12 mouse cellular contexts compared by ENCODE assay signal in genomic region chr11:102051954-102052353, GRCm38 (mm10). TPM values are rescaled to one million over a fixed set of nuclear protein-coding genes. Genes with fewer than 3 reads are reported as not detected.
DNase-seq lines count a peak whose midpoint lies in the region; ATAC-seq and TF ChIP-seq lines count a peak whose summit lies in the region.
"Had no signal": no experiment of that assay in that cellular context is flagged by ENCODE, and none has a peak within 500 bp of the region (broad histone marks: within the 10 kb centered on the region; RNA-seq: fewer than 3 reads in every experiment).

No protein-coding gene starts in this region.

- 0 out of 2 replicates have a peak, but pooled peaks cover under 1% of the 10 kb centered on the region for H3K36me3 ChIP-seq in hindbrain, embryonic 13.5 days
- H3K36me3 ChIP-seq in hindbrain, postnatal 0 days (ENCODE audit: insufficient read depth, low read length): no peaks in the 10 kb centered on the region
- no peaks in the 10 kb centered on the region for H3K36me3 ChIP-seq in heart, embryonic 15.5 days
- H3K36me3 ChIP-seq in liver, embryonic 13.5 days: no peaks in the 10 kb centered on the region
- H3K36me3 ChIP-seq: forebrain, embryonic 15.5 days had no signal

- no peak for TF ChIP-seq CTCF in hindbrain, postnatal 0 days (IDR thresholded peaks at IDR 0.05; ENCODE audit: low read depth)

- DNase-seq in hindbrain, postnatal 0 days (ENCODE audit: low spot score): no peak
- peak; percentile 98 for DNase-seq in heart, adult 11 months
- no peak for DNase-seq in liver, embryonic 13.5 days
- DNase-seq in cerebellum, adult 18-20 months: no peak
- DNase-seq in frontal cortex, postnatal 36 days (ENCODE audit: low spot score in 2 of 2): no peak
- DNase-seq: cerebellum, postnatal 36 days had no signal

- H3K27me3 ChIP-seq in hindbrain, embryonic 13.5 days: no peaks in the 10 kb centered on the region
- no peaks in the 10 kb centered on the region for H3K27me3 ChIP-seq in hindbrain, postnatal 0 days (ENCODE audit: insufficient read depth, low read length)
- H3K27me3 ChIP-seq in heart, embryonic 15.5 days: no peaks in the 10 kb centered on the region
- H3K27me3 ChIP-seq in liver, embryonic 13.5 days: peaks cover 23% of the 10 kb centered on the region; the same call in 1 of the 2 replicates
- H3K27me3 ChIP-seq: forebrain, embryonic 15.5 days had no signal

- H3K4me2 ChIP-seq in hindbrain, embryonic 13.5 days: no peak overlapping the region
- no peak overlapping the region for H3K4me2 ChIP-seq in hindbrain, postnatal 0 days (ENCODE audit: low read depth, low read length)
- H3K4me2 ChIP-seq in heart, embryonic 15.5 days: no peak overlapping the region
- H3K4me2 ChIP-seq in liver, embryonic 13.5 days: no peak overlapping the region
- H3K4me2 ChIP-seq: forebrain, embryonic 15.5 days had no signal

- H3K9ac ChIP-seq in hindbrain, embryonic 13.5 days: 0 out of 2 replicates have a peak overlapping the region, but pooled peaks have one; percentile 29
- H3K9ac ChIP-seq in hindbrain, postnatal 0 days (replicated peaks; ENCODE audit: low read length): no peak overlapping the region
- no peak overlapping the region for H3K9ac ChIP-seq in heart, embryonic 15.5 days
- no peak overlapping the region for H3K9ac ChIP-seq in liver, embryonic 13.5 days
- H3K9ac ChIP-seq: forebrain, embryonic 15.5 days had no signal

- ATAC-seq in hindbrain, embryonic 13.5 days (ENCODE audit: low FRiP score): no peak
- no peak for ATAC-seq in hindbrain, postnatal 0 days
- ATAC-seq in heart, embryonic 15.5 days (replicated peaks; ENCODE audit: insufficient number of reproducible peaks, insufficient read depth, low FRiP score, low read depth): no peak
- ATAC-seq in liver, embryonic 13.5 days (ENCODE audit: low read depth): no peak
- no peak for ATAC-seq in frontal cortex, adult (ENCODE audit: low TSS enrichment)
- ATAC-seq: forebrain, embryonic 15.5 days had no signal

- no peaks in the 10 kb centered on the region for H3K9me3 ChIP-seq in hindbrain, embryonic 13.5 days
- no peaks in the 10 kb centered on the region for H3K9me3 ChIP-seq in hindbrain, postnatal 0 days (ENCODE audit: low read length)
- H3K9me3 ChIP-seq in heart, embryonic 15.5 days (replicated peaks): no peaks in the 10 kb centered on the region
- H3K9me3 ChIP-seq in liver, embryonic 13.5 days (replicated peaks): no peaks in the 10 kb centered on the region
- H3K9me3 ChIP-seq: forebrain, embryonic 15.5 days had no signal

- H3K4me3 ChIP-seq in hindbrain, embryonic 13.5 days: no peak overlapping the region
- H3K4me3 ChIP-seq in hindbrain, postnatal 0 days (ENCODE audit: low read length): no peak overlapping the region
- H3K4me3 ChIP-seq in heart, embryonic 15.5 days: no peak overlapping the region
- no peak overlapping the region for H3K4me3 ChIP-seq in liver, embryonic 13.5 days (replicated peaks)
- H3K4me3 ChIP-seq: forebrain, embryonic 15.5 days had no signal

- H3K4me1 ChIP-seq in hindbrain, embryonic 13.5 days (replicated peaks): no peaks in the 10 kb centered on the region
- no peaks in the 10 kb centered on the region for H3K4me1 ChIP-seq in hindbrain, postnatal 0 days (ENCODE audit: insufficient read depth, low read length)
- 0 out of 2 replicates have a peak, but pooled peaks cover 2% of the 10 kb centered on the region for H3K4me1 ChIP-seq in heart, embryonic 15.5 days (replicated peaks)
- no peaks in the 10 kb centered on the region for H3K4me1 ChIP-seq in liver, embryonic 13.5 days (replicated peaks)
- H3K4me1 ChIP-seq: forebrain, embryonic 15.5 days had no signal

- WGBS in hindbrain, embryonic 13.5 days: 60% methylated on average over 4 of the region's 4 CpGs
- WGBS in hindbrain, postnatal 0 days: 46% methylated on average over 4 of the region's 4 CpGs
- 43% methylated on average over 4 of the region's 4 CpGs for WGBS in heart, embryonic 15.5 days
- 62% methylated on average over 4 of the region's 4 CpGs for WGBS in liver, embryonic 13.5 days (ENCODE audit: insufficient replicate concordance)

- H3K27ac ChIP-seq in hindbrain, embryonic 13.5 days: no peak overlapping the region
- no peak overlapping the region for H3K27ac ChIP-seq in hindbrain, postnatal 0 days
- H3K27ac ChIP-seq in heart, embryonic 15.5 days: peak overlapping the region; percentile 82
- peak overlapping the region; percentile 37 for H3K27ac ChIP-seq in liver, embryonic 13.5 days
- H3K27ac ChIP-seq: forebrain, embryonic 15.5 days; macrophage had no signal

RNA-seq across cellular contexts. Expression of gene Cd300lg, which starts 10.6 kb away (rescaled TPM):
- polyA plus RNA-seq in hindbrain, embryonic 13.5 days (2015; fragmentation: Nextera tagmentation; extraction: Ambion mirVana): 0.38 and 0.53 TPM in 2 replicates
- total RNA-seq in hindbrain, postnatal 0 days (2014; rRNA removed): 0.05 and 0.29 TPM in 2 replicates
- 0.19 and 0.40 TPM in 2 replicates for polyA plus RNA-seq in hindbrain, postnatal 0 days (2015; fragmentation: Nextera tagmentation; extraction: Ambion mirVana)
- polyA plus RNA-seq in heart, embryonic 15.5 days (2015; fragmentation: Nextera tagmentation; extraction: Ambion mirVana): 7.2 and 8.4 TPM in 2 replicates
- polyA plus RNA-seq in liver, embryonic 13.5 days (2015; fragmentation: Nextera tagmentation; extraction: Ambion mirVana): 0.51 and 0.63 TPM in 2 replicates

RNA-seq across cellular contexts. Expression of gene Mpp3, which starts 23.7 kb away (rescaled TPM):
- polyA plus RNA-seq in hindbrain, embryonic 13.5 days (2015; fragmentation: Nextera tagmentation; extraction: Ambion mirVana): 43.5 and 45.9 TPM in 2 replicates
- 73.5 and 81.3 TPM in 2 replicates for total RNA-seq in hindbrain, postnatal 0 days (2014; rRNA removed)
- 53.8 and 54.1 TPM in 2 replicates for polyA plus RNA-seq in hindbrain, postnatal 0 days (2015; fragmentation: Nextera tagmentation; extraction: Ambion mirVana)
- polyA plus RNA-seq in heart, embryonic 15.5 days (2015; fragmentation: Nextera tagmentation; extraction: Ambion mirVana): 2.9 and 3.6 TPM in 2 replicates
- polyA plus RNA-seq in liver, embryonic 13.5 days (2015; fragmentation: Nextera tagmentation; extraction: Ambion mirVana): 0.24 and 0.36 TPM in 2 replicates
- polyA plus RNA-seq: macrophage had no signal

RNA-seq across cellular contexts. Expression of gene Mpp2, which starts 36.4 kb away (rescaled TPM):
- 24.1 and 24.9 TPM in 2 replicates for polyA plus RNA-seq in hindbrain, embryonic 13.5 days (2015; fragmentation: Nextera tagmentation; extraction: Ambion mirVana)
- total RNA-seq in hindbrain, postnatal 0 days (2014; rRNA removed): 49.0 and 49.9 TPM in 2 replicates
- 25.5 and 26.0 TPM in 2 replicates for polyA plus RNA-seq in hindbrain, postnatal 0 days (2015; fragmentation: Nextera tagmentation; extraction: Ambion mirVana)
- polyA plus RNA-seq in heart, embryonic 15.5 days (2015; fragmentation: Nextera tagmentation; extraction: Ambion mirVana): 6.0 and 9.3 TPM in 2 replicates
- polyA plus RNA-seq in liver, embryonic 13.5 days (2015; fragmentation: Nextera tagmentation; extraction: Ambion mirVana): 10.2 and 13.3 TPM in 2 replicates
- polyA plus RNA-seq: macrophage had no signal

RNA-seq across cellular contexts. Expression of gene Ppy, which starts 49.2 kb away (rescaled TPM):
- not detected in 2 replicates for polyA plus RNA-seq in hindbrain, embryonic 13.5 days (2015; fragmentation: Nextera tagmentation; extraction: Ambion mirVana)
- total RNA-seq in hindbrain, postnatal 0 days (2014; rRNA removed): not detected in 2 replicates
- polyA plus RNA-seq in hindbrain, postnatal 0 days (2015; fragmentation: Nextera tagmentation; extraction: Ambion mirVana): not detected in 2 replicates
- not detected in 2 replicates for polyA plus RNA-seq in heart, embryonic 15.5 days (2015; fragmentation: Nextera tagmentation; extraction: Ambion mirVana)
- not detected in 2 replicates for polyA plus RNA-seq in liver, embryonic 13.5 days (2015; fragmentation: Nextera tagmentation; extraction: Ambion mirVana)
- polyA plus RNA-seq: forebrain, embryonic 15.5 days; macrophage; neural tube, embryonic 14.5 days had no signal

RNA-seq across cellular contexts. Expression of gene Pyy, which starts 55.7 kb away (rescaled TPM):
- polyA plus RNA-seq in hindbrain, embryonic 13.5 days (2015; fragmentation: Nextera tagmentation; extraction: Ambion mirVana): 3.3 and 7.5 TPM in 2 replicates
- 25.8 and 42.9 TPM in 2 replicates for total RNA-seq in hindbrain, postnatal 0 days (2014; rRNA removed)
- 5.7 and 9.5 TPM in 2 replicates for polyA plus RNA-seq in hindbrain, postnatal 0 days (2015; fragmentation: Nextera tagmentation; extraction: Ambion mirVana)
- polyA plus RNA-seq in heart, embryonic 15.5 days (2015; fragmentation: Nextera tagmentation; extraction: Ambion mirVana): not detected in 2 replicates
- polyA plus RNA-seq in liver, embryonic 13.5 days (2015; fragmentation: Nextera tagmentation; extraction: Ambion mirVana): not detected in 2 replicates
- polyA plus RNA-seq: forebrain, embryonic 15.5 days; macrophage; neural tube, embryonic 14.5 days had no signal

Comparison
In these comparisons a context has a peak if more than half of its experiments do, and no peak if none do; other contexts are left out.
1. H3K27ac ChIP-seq: peak in heart, embryonic 15.5 days (single experiment) and liver, embryonic 13.5 days (single experiment); none in hindbrain, embryonic 13.5 days (single experiment) and hindbrain, postnatal 0 days (single experiment).